ENCODE assay signal across 15 mouse cellular contexts in the genomic region with DNA sequence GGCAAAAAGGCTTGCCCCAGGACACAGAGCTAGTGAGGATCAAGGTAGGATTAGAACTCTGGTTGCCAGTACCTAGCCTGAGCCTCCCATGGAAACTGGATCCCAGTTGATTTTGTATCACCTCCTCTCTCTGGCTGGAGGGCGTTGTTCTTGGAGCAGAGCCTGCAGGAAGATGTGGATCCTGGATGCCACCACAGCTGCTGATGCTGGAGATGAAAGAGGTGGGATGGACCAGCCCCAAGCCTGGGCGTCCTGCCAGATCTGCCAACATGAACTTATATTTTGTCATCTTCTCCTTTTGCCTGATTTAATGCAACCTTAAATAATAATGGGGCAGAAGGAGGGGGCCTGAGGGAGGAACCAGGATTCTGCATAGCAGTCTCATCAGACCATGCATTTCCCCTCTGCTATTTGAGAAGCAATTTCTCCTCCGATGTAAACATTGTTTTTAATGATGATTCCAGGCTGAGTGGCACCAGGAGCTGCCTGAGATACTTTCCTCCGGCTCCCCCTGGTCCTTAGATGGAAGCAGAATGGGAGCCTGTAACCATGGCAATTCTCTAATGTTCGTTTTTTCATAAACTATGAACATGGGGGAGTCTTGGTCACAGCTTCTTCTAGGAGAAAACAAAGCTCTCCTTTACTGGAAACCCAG.
A peak's percentile ranks its signal among the peaks of the same experiment; 100 is the strongest.
DNase-seq lines count a peak whose midpoint lies in the region; ATAC-seq lines count a peak whose summit lies in the region.
"Had no signal": no experiment of that assay in that cellular context is flagged by ENCODE, and none has a peak within 500 bp of the region (broad histone marks: within the 10 kb centered on the region; RNA-seq: fewer than 3 reads in every experiment).

No protein-coding gene starts in this region.

- no peaks in the 10 kb centered on the region for H3K27me3 ChIP-seq in midbrain, embryonic 15.5 days (replicated peaks)
- no peaks in the 10 kb centered on the region for H3K27me3 ChIP-seq in midbrain, embryonic 16.5 days (ENCODE audit: control insufficient read depth, insufficient read depth, low read depth, low read length)
- H3K27me3 ChIP-seq in heart, embryonic 12.5 days (replicated peaks), result no peaks in the 10 kb centered on the region
- H3K27me3 ChIP-seq: hindbrain, embryonic 12.5 days had no signal

- no peaks in the 10 kb centered on the region for H3K9me3 ChIP-seq in midbrain, embryonic 15.5 days
- no peaks in the 10 kb centered on the region; the same call in 1 of the 2 replicates for H3K9me3 ChIP-seq in midbrain, embryonic 16.5 days (replicated peaks; ENCODE audit: control insufficient read depth, low read length, poor library complexity, severe bottlenecking)
- 0 out of 2 replicates have a peak, but pooled peaks cover 3% of the 10 kb centered on the region for H3K9me3 ChIP-seq in heart, embryonic 12.5 days (replicated peaks)
- H3K9me3 ChIP-seq: hindbrain, embryonic 12.5 days had no signal

- peaks cover 7% of the 10 kb centered on the region; the same call in 1 of the 2 replicates for H3K4me1 ChIP-seq in midbrain, embryonic 15.5 days
- 0 out of 2 replicates have a peak, but pooled peaks cover 3% of the 10 kb centered on the region for H3K4me1 ChIP-seq in midbrain, embryonic 16.5 days (ENCODE audit: control insufficient read depth, insufficient read depth, low read length)
- no peaks in the 10 kb centered on the region for H3K4me1 ChIP-seq in heart, embryonic 12.5 days (replicated peaks)

- no peaks in the 10 kb centered on the region for H3K36me3 ChIP-seq in midbrain, embryonic 15.5 days (replicated peaks)
- no peaks in the 10 kb centered on the region for H3K36me3 ChIP-seq in midbrain, embryonic 16.5 days (ENCODE audit: control insufficient read depth, insufficient read depth, low read length)
- H3K36me3 ChIP-seq in heart, embryonic 12.5 days, result no peaks in the 10 kb centered on the region
- H3K36me3 ChIP-seq: hindbrain, embryonic 12.5 days had no signal

- H3K4me3 ChIP-seq in midbrain, embryonic 15.5 days, result no peak overlapping the region
- H3K4me3 ChIP-seq in midbrain, embryonic 16.5 days (ENCODE audit: low read depth, low read length), result no peak overlapping the region
- H3K4me3 ChIP-seq in heart, embryonic 12.5 days, result no peak overlapping the region
- H3K4me3 ChIP-seq: erythroblast, embryonic 14.5 days; heart, adult 2 months; hindbrain, embryonic 12.5 days had no signal

- no peak for ATAC-seq in midbrain, embryonic 15.5 days (replicated peaks)
- no peak for ATAC-seq in midbrain, embryonic 16.5 days
- ATAC-seq in heart, embryonic 12.5 days (ENCODE audit: insufficient number of reproducible peaks, low FRiP score), result no peak

- 52% methylated on average over 5 of the region's 5 CpGs for WGBS in midbrain, embryonic 15.5 days
- 51% methylated on average over 5 of the region's 5 CpGs for WGBS in midbrain, embryonic 16.5 days
- 71% methylated on average over 5 of the region's 5 CpGs for WGBS in heart, embryonic 12.5 days

- no peak overlapping the region for H3K4me2 ChIP-seq in midbrain, embryonic 15.5 days
- no peak overlapping the region for H3K4me2 ChIP-seq in midbrain, embryonic 16.5 days (ENCODE audit: low read length)
- H3K4me2 ChIP-seq in heart, embryonic 12.5 days, result no peak overlapping the region
- H3K4me2 ChIP-seq: hindbrain, embryonic 12.5 days had no signal

- H3K27ac ChIP-seq in midbrain, embryonic 15.5 days, result 0 out of 2 replicates have a peak overlapping the region, but pooled peaks have one; percentile 5
- no peak overlapping the region for H3K27ac ChIP-seq in midbrain, embryonic 16.5 days (ENCODE audit: low read length)
- H3K27ac ChIP-seq in heart, embryonic 12.5 days (ENCODE audit: poor library complexity, severe bottlenecking), result no peak overlapping the region
- H3K27ac ChIP-seq: heart, adult 2 months; hindbrain, embryonic 12.5 days; kidney, postnatal 0 days had no signal

- no peak overlapping the region for H3K9ac ChIP-seq in midbrain, embryonic 15.5 days
- H3K9ac ChIP-seq in midbrain, embryonic 16.5 days (ENCODE audit: low read depth, low read length), result no peak overlapping the region
- no peak overlapping the region for H3K9ac ChIP-seq in heart, embryonic 12.5 days
- H3K9ac ChIP-seq: hindbrain, embryonic 12.5 days had no signal

- DNase-seq in frontal cortex, postnatal 14 days (ENCODE audit: low spot score in 2 of 2), result peak; percentile 56 to 65
- DNase-seq in left cerebral cortex, adult 18-20 months (ENCODE audit: low spot score in 2 of 2), result peak; percentile 75 to 77
- DNase-seq in right cerebral cortex, postnatal 36 days (ENCODE audit: low spot score in 2 of 2), result peak; percentile 70 to 75
- no peak for DNase-seq in urinary bladder, postnatal 36 days (ENCODE audit: low spot score in 2 of 2)
- DNase-seq in ovary, adult 18-20 months (ENCODE audit: low spot score), result no peak
- DNase-seq: adrenal gland, postnatal 36 days; cerebellum, postnatal 25 days; heart, adult 2 months; thymus, postnatal 4 days had no signal

Comparison
In these comparisons a context has a peak if more than half of its experiments do, and no peak if none do; other contexts are left out.
1. DNase-seq: peak in frontal cortex, postnatal 14 days (2 of 2), left cerebral cortex, adult 18-20 months (2 of 2) and right cerebral cortex, postnatal 36 days (2 of 2); none in urinary bladder, postnatal 36 days (0 of 2) and ovary, adult 18-20 months (single experiment).